Mouse (Mus musculus) liver, adult 10 weeks (tissue): ENCODE measurements around the gene Zfp770. TPM values are rescaled to one million over a fixed set of nuclear protein-coding genes. Genes with fewer than 3 reads are reported as not detected.

Source experiments
- polyA plus RNA-seq: library from polyadenylated mRNA; stranded (reverse); fragments of 350-450 nt; fragmentation: Illumina TruSeq; extraction: RNeasy Lipid Tissue Mini Kit (QIAGEN cat#74804); gene quantifications from one replicate; pipeline ENCODE4 v1.2.3, GENCODE M21; 2014; ENCODE audit warnings: low read depth, low replicate concordance

Zfp770 gene
- polyA plus RNA-seq = 11.2 TPM

GRCm38 (mm10) chr2:114200932-114201559, at the start of gene Zfp770:
Gene Zfp770 (minus strand): TSS chr2:114201469.

DNA sequence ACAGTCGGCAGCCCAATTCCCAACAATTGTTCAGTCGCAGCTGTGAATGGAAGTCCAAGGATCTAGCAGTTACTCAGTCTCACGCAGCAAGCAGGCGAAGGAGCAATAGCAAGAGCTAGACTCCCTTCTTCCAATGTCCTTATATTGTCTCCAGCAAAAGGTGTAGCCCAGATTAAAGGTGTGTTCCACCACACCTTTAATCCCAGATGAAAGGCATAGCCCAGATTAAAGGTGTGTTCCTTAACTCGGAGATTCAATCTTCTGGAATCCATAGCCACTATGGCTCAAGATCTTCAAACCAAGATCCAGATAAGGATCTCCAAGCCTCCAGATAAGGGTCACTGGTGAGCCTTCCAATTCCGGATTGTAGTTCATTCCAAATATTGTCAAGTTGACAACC, 14.3 kb downstream of the Zfp770 start, which contains the start of gene Aqr:
TSS of gene Aqr (minus strand) at position 101 of the 400 bp plus-strand sequence.

Other genes with a start within 250 kb of the Zfp770 start
- gene Gjd2, start 187.8 kb downstream of the Zfp770 start, polyA plus RNA-seq = not detected
- gene Actc1, start 147.9 kb downstream of the Zfp770 start, polyA plus RNA-seq = not detected
- 9.2 TPM for gene Aqr, start 14.4 kb downstream of the Zfp770 start, polyA plus RNA-seq